Mouse (Mus musculus): ENCODE measurements at regions not wholly inside any gene's neighbourhood (a gene's known extent, or its start where the extent isn't known, plus 50 kb on each side); places are given as distances from the start of the nearest gene placed in this dataset.
"Not testable (repeated sequence)": the region's sequence is repeated elsewhere in the genome, so short reads cannot be mapped to it uniquely, and the experiment has no call there.

DNA sequence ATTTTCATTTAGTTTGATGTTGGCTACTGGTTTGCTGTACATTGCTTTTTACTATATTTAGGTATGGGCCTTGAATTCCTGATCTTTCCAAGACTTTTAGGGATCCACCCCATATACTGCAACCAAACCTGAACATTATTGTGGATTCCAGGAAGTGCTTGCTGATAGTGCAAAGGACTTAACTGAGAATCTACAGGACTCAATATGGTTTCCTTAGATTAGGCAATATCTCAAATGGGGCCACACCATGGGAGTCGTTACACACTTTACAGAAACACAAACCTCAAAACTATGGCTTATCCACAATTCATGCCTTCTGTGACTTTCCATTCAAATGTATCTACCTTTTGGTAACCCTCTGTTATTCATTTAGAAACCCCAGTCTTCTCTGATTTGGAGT lies 488.0 kb downstream of the Dad1 start:
- TF ChIP-seq POLR2A (IDR thresholded peaks at IDR 0.05; ENCODE audit: low read depth, low read length); CTCF (conservative IDR thresholded peaks at IDR 0.05; ENCODE audit: insufficient read depth, insufficient read length, low read depth, low read length): not testable (repeated sequence)

Data from kidney, adult 2 months (tissue).